Mouse (Mus musculus) liver, embryonic 14.5 days (tissue): ENCODE data around the gene Prf1. TPM values are rescaled to one million over a fixed set of nuclear protein-coding genes. Genes with fewer than 3 reads are reported as not detected.

Source experiments
- ATAC-seq: fragments of 200-750 bp; cut with Nextera tagmentation; 2 replicates; pipeline ENCODE4 v1.8.0; 2017; ENCODE audit warnings: moderate number of reproducible peaks, mild to moderate bottlenecking, moderate library complexity; ENCODE audit not compliant: insufficient read depth
- DNase-seq, 3 experiments: peaks; one replicate each; pipeline ENCODE4 v3.0.0-alpha.2; 2012 to 2013; ENCODE audit warnings: low read depth in 3 of 3, low spot score in 3 of 3
- H3K27ac ChIP-seq: fragments of 300-500 bp; sonication (generic); 2 replicates; pipeline ENCODE4 v1.5.1; 2014; ENCODE audit warnings: moderate library complexity, mild to moderate bottlenecking, control low read depth, inconsistent platforms
- H3K27me3 ChIP-seq: fragments of 300-500 bp; sonication (generic); 2 replicates; pipeline ENCODE4 v1.6.1; 2014; ENCODE audit warnings: mild to moderate bottlenecking, low read length, moderate library complexity; ENCODE audit not compliant: control insufficient read depth, insufficient read depth
- H3K36me3 ChIP-seq: fragments of 300-500 bp; sonication (generic); replicated peaks from 2 replicates; pipeline ENCODE4 v1.6.1; 2014; ENCODE audit warnings: low read depth; ENCODE audit not compliant: control insufficient read depth, insufficient read depth
- H3K4me1 ChIP-seq, 2 experiments: fragments of 200-500 bp in 1 of 2; fragments of 300-500 bp in 1 of 2; sonication (generic) in 1 of 2; replicated peaks; 2 replicates each; pipeline ENCODE4 v1.6.1; 2012 to 2014; ENCODE audit warnings: antibody characterized with exemption in 1 of 2, inconsistent platforms in 1 of 2, low read length in 1 of 2; ENCODE audit not compliant: control insufficient read depth in 2 of 2, insufficient read depth in 2 of 2
- H3K4me2 ChIP-seq: fragments of 300-500 bp; sonication (generic); 2 replicates; pipeline ENCODE4 v1.6.1; 2014; ENCODE audit warnings: low read depth, mild to moderate bottlenecking, control low read depth, moderate library complexity
- H3K4me3 ChIP-seq, 2 experiments: fragments of 200-500 bp in 1 of 2; fragments of 300-500 bp in 1 of 2; sonication (generic) in 1 of 2; 2 replicates each; pipeline ENCODE4 v1.5.1; 2012 to 2014; ENCODE audit warnings: low read depth in 2 of 2, low read length in 2 of 2, mild to moderate bottlenecking in 2 of 2, control low read depth in 1 of 2, inconsistent platforms in 1 of 2, moderate library complexity in 1 of 2; ENCODE audit not compliant: insufficient read depth in 1 of 2
- H3K9ac ChIP-seq: fragments of 300-500 bp; sonication (generic); replicated peaks from 2 replicates; pipeline ENCODE4 v1.6.1; 2014; ENCODE audit warnings: mild to moderate bottlenecking, control low read depth, moderate library complexity
- H3K9me3 ChIP-seq: fragments of 300-500 bp; sonication (generic); 2 replicates; pipeline ENCODE4 v1.6.1; 2016; ENCODE audit warnings: low read length, mixed read lengths; ENCODE audit not compliant: control insufficient read depth
- CTCF ChIP-seq: IDR thresholded peaks from 2 replicates; pipeline ENCODE4 v1.5.1; 2016; ENCODE audit warnings: antibody characterized with exemption, low read depth, control low read depth
- EP300 ChIP-seq: IDR thresholded peaks from 2 replicates; pipeline ENCODE4 v1.6.1; 2016; ENCODE audit warnings: antibody characterized with exemption, low read depth
- WGBS: fragments of 180-500 bp; shearing (Covaris S2); extraction: QIAGEN DNeasy Blood & Tissue Kit; methylation state at CpG from one replicate; pipeline ENCODE4 v1.1.7; 2014; ENCODE audit not compliant: insufficient replicate concordance; 5-methylcytosine and 5-hydroxymethylcytosine counted together
- polyA plus RNA-seq, 2 experiments: library from polyadenylated mRNA; depleted of rRNA in 1 of 2; stranded (reverse) in 1 of 2; unstranded in 1 of 2; fragments of >200 nt; fragmentation: Nextera tagmentation in 1 of 2; extraction: Ambion mirVana in 1 of 2; gene quantifications; 2 replicates each; pipeline versions ENCODE4 v1.2.1 to v1.2.3; 2012 to 2014

The Prf1 gene
- polyA plus RNA-seq, 2 experiments = 0.02 TPM; not detected in 1

DNA sequence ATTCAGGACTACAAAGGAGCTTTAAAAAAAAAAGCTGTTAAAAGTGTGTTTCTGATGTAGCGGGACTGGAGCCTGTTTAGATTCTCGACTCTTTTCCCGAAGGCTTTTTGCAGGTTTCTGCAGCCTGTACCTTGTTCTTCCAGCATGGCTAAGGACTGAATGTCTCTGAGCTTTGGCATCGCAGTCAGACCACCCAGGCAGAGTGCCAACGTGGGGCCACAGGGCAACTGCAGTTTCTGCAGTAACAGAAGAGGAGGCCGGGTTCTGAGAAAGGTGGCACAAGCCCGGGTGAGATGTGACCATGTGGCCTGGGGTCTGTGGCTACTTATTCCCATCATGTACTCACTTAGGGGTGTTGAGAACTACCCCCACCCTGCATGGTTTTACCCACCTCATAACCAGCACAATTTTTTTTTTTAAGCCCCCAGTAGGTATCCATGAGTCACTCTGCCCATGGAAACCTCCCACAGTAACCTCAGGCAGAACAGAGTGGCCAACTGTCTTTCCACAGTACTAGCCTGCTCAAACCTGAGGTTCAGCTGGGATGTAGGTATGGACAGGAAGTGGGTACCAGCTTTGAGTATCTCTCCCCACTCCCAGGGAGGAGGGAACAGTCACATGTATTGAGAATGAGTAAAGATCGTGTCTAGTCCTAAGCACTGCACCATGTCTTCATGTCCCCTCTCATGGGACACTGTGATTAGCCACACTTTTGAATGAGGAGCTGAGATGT, 754 bp upstream of the Prf1 start:
- H3K9me3 ChIP-seq = no peaks in the 10 kb centered on the region
- WGBS = 63% methylated on average over 8 of the region's 8 CpGs

GRCm38 (mm10) chr10:61300996-61301395, 3.4 kb downstream of the Prf1 start:
- 20% methylated on average over 3 of the region's 3 CpGs for WGBS
- no peak for TF ChIP-seq CTCF
- H3K27me3 ChIP-seq = no peaks in the 10 kb centered on the region
- H3K4me2 ChIP-seq = no peak overlapping the region
- ATAC-seq (no peak), DNase-seq (no peak)
- H3K4me3 ChIP-seq = no peak overlapping the region
- H3K9me3 ChIP-seq = no peaks in the 10 kb centered on the region
- no peaks in the 10 kb centered on the region for H3K36me3 ChIP-seq
- H3K4me1 ChIP-seq = no peaks in the 10 kb centered on the region
- no peak overlapping the region for H3K27ac ChIP-seq
- H3K9ac ChIP-seq = no peak overlapping the region

More for the DNA sequence above, 754 bp upstream of the Prf1 start:
- no peak for ATAC-seq
- Histone ChIP-seq H3K27ac (no peak overlapping the region), H3K36me3 (no peaks in the 10 kb centered on the region), H3K4me1 (no peaks in the 10 kb centered on the region), H3K27me3 (no peaks in the 10 kb centered on the region), H3K4me3 (no peak overlapping the region), H3K4me2 (no peak overlapping the region), H3K9ac (no peak overlapping the region)
- TF ChIP-seq EP300 (no peak), CTCF (no peak)
- DNase-seq = no peak

DNA sequence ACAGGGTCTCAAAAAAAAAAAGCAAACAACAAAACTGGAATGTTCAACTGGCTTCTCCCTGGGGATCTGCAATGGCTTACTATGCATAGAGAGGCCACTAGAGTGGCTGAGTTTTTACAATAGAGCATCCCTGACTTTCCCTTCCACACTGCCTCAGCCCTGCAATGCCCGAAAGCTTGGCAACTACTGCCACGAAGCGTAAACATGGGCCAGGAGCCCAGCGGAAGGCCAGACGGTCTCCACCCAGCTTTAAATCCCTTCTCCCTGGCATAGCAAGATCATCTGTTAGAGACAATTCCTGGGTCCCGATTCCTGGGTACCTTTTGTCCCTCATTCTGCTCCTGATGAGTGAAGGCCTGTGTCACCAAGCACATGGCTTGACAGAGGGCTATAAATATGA, 6.4 kb downstream of the Prf1 start:
- TF ChIP-seq EP300 (no peak), CTCF (no peak)
- ATAC-seq (no peak), DNase-seq (no peak)
- no peak overlapping the region for H3K9ac ChIP-seq
- H3K4me3 ChIP-seq = no peak overlapping the region
- no peaks in the 10 kb centered on the region for H3K9me3 ChIP-seq
- no peaks in the 10 kb centered on the region for H3K36me3 ChIP-seq
- no peaks in the 10 kb centered on the region for H3K27me3 ChIP-seq
- H3K4me2 ChIP-seq = no peak overlapping the region
- 75% methylated on average over 6 of the region's 6 CpGs for WGBS
- H3K27ac ChIP-seq = no peak overlapping the region
- H3K4me1 ChIP-seq = peaks cover 0 to 3% of the 10 kb centered on the region in 2 experiments; a peak in 1 of 4 replicates

DNA sequence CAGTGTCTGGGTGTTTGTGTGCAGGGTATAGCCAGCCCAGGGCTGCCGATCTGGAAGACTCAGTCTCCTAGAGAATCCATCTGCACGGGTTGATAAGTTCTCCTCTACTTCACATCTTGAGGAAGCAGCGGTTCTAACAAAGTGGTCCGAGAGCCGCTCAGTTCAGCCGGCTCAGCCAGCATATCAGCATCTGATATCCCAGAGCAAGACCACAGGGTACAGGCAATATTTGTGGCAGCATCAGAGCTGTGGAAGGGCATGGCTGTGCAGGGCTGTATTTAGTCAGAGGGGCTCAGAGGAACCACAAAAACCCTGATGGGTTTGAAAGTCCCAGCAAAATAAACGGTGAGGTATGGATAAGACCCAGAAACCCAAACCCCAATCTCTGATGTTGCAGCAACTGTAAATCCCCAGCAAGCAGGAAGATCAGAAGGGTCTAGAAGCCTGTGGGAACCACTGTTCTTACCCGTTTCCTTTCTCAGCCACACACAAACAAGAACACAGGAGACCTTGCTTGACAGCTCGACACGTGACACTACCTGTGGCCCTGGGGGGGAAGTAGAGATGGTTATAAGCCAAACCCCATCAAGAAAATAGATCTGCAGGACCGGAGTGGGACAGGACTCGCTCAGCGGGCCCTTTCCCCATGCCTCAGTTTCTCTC, 8.4 kb downstream of the Prf1 start:
- Histone ChIP-seq H3K36me3 (no peaks in the 10 kb centered on the region), H3K4me2 (no peak overlapping the region), H3K9ac (no peak overlapping the region), H3K4me3 (no peak overlapping the region), H3K27ac (no peak overlapping the region), H3K27me3 (no peaks in the 10 kb centered on the region), H3K4me1 (peaks cover 0 to 3% of the 10 kb centered on the region in 2 experiments; a peak in 1 of 4 replicates), H3K9me3 (no peaks in the 10 kb centered on the region)
- TF ChIP-seq CTCF (no peak), EP300 (no peak)
- DNase-seq (no peak), ATAC-seq (no peak)
- WGBS = 30% methylated on average over 13 of the region's 13 CpGs

DNA sequence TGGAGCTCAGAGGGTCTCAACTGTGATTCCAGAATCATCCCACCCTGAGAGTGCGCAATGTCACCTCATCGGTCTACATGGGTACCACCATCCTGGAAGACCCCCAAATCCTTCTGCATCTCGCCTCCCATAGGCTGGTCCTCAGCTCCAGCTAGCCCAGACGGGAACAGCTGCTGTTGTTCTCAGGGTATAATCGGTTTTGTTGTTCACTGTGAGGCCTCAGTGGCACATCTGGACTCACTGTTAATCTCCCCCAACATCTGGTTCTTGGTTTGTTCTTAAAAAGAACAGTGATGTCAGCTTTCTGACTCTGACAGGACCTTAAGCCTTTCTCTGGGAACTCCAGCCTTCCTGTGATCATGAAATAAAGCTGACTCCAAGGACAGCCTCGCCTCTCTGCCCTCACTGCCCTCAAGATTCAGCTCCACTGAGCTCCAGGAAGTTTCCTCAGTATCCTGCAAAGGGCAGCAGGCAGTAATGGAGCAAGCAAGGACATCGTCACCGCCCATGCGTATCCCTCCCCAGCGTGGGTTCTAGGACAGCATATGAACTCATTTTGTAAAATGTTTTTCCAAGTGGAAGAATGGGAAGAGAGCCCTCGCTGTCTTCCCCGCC, 11.2 kb downstream of the Prf1 start:
- H3K27me3 ChIP-seq = no peaks in the 10 kb centered on the region
- 51% methylated on average over 12 of the region's 12 CpGs for WGBS

More for the DNA sequence above, 11.2 kb downstream of the Prf1 start:
- Histone ChIP-seq H3K4me1 (peaks cover 0 to 6% of the 10 kb centered on the region in 2 experiments; a peak in 2 of 4 replicates), H3K4me3 (no peak overlapping the region), H3K36me3 (no peaks in the 10 kb centered on the region), H3K9me3 (no peaks in the 10 kb centered on the region), H3K9ac (no peak overlapping the region), H3K4me2 (no peak overlapping the region), H3K27ac (no peak overlapping the region)
- DNase-seq (no peak), ATAC-seq (no peak)
- TF ChIP-seq EP300 (no peak), CTCF (no peak)
